Mouse (Mus musculus): Measurements from ENCODE around the gene Iqcc. TPM values are rescaled to one million over a fixed set of nuclear protein-coding genes. Genes with fewer than 3 reads are reported as not detected.

Iqcc gene
- polyA plus RNA-seq, 1 experiment from 2014 or later = 23.5 TPM

DNA sequence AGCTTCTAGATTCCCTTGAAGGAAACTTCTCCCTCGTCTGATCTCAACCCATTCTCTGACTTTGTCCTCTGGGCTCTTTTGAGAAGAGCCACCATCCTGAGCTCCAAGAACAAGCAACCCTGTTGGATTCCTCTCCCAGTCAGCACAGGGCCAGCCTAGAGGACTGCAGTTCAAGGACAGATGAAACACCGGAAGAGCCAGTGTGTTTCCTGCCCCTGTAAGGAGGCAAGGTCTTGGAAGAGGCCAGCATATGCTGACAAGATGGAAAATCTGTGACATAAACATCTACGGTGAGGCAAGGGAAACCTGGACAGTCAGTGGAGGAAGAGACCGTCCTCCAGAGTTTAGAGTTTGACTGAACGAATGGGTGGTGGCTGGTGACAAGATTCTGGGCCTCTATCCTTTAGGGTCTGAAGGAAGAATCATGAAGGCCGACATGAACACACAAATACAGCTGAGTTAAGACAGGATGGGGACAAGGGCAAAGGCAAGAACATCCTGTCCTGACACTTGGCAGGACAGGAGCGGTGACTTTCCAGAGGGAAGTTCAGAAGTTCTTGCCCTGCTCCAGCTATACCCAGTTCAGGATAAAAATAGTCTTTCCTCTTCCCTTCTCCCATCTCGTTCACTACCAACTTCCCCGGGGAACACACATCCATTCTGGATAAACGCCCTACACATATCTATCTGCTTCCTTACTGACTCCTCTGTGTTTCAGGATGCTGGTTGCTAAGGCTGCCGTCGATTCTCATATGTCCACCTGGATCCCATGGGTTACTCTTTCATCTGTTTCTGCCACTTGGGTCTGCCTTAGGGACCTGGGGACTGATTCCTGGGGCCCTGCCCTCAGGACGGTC lies 46.4 kb downstream of the Iqcc start:
- WGBS = 77% methylated on average over 13 of the region's 13 CpGs
- no peak for DNase-seq (ENCODE audit: low spot score)
- H3K4me3 ChIP-seq (ENCODE audit: low read depth, low read length) = no peak overlapping the region

DNA sequence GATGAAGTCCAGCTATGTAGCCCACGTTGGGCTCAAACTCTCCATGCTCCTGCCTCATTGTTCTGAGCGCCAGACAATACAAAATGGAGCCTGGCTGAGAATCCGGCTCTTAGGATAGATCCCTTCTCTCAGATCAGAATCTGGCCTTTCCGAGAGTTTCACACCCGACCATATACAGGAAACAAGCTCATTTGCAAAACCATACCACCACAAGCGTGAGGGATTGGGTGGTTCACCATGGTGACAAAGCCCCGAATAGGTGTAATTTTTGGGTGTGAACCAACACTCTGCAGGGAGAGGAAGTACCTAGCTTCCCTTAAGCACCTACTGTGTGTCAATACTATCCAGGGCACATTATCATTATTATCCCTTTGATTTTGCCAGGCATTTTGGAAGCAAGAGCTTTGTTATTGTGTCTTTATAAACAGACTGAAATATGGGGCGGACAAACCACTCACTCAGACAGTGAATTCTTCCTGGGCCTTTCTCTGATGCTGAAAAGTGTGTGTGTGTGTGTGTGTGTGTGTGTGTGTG lies 47.3 kb downstream of the Iqcc start:
- no peak overlapping the region for H3K27ac ChIP-seq (replicated peaks; ENCODE audit: low read depth, low read length)
- WGBS = 75% methylated on average over 8 of the region's 8 CpGs
- H3K9me3 ChIP-seq (replicated peaks; ENCODE audit: control insufficient read depth, low read length) = no peaks in the 10 kb centered on the region
- no peaks in the 10 kb centered on the region for H3K4me1 ChIP-seq (ENCODE audit: control insufficient read depth, insufficient read depth, low read length)
- H3K4me2 ChIP-seq (ENCODE audit: low read depth, low read length) = no peak overlapping the region
- no peak overlapping the region for H3K4me3 ChIP-seq (ENCODE audit: low read depth, low read length)
- H3K27me3 ChIP-seq (ENCODE audit: control insufficient read depth, insufficient read depth, low read length) = no peaks in the 10 kb centered on the region
- DNase-seq (ENCODE audit: low spot score) (no peak), ATAC-seq (replicated peaks; ENCODE audit: insufficient number of reproducible peaks, low FRiP score, low TSS enrichment, low read depth) (no peak)
- no peaks in the 10 kb centered on the region for H3K36me3 ChIP-seq (replicated peaks; ENCODE audit: control insufficient read depth, insufficient read depth, low read depth, low read length)
- H3K9ac ChIP-seq (replicated peaks; ENCODE audit: low read length) = no peak overlapping the region

More for the DNA sequence above, 46.4 kb downstream of the Iqcc start:
- no peaks in the 10 kb centered on the region for H3K27me3 ChIP-seq (ENCODE audit: control insufficient read depth, insufficient read depth, low read length)
- H3K9me3 ChIP-seq (replicated peaks; ENCODE audit: control insufficient read depth, low read length) = no peaks in the 10 kb centered on the region
- no peak overlapping the region for H3K27ac ChIP-seq (replicated peaks; ENCODE audit: low read depth, low read length)
- H3K9ac ChIP-seq (replicated peaks; ENCODE audit: low read length) = no peak overlapping the region
- H3K36me3 ChIP-seq (replicated peaks; ENCODE audit: control insufficient read depth, insufficient read depth, low read depth, low read length) = no peaks in the 10 kb centered on the region
- no peaks in the 10 kb centered on the region for H3K4me1 ChIP-seq (ENCODE audit: control insufficient read depth, insufficient read depth, low read length)
- no peak overlapping the region for H3K4me2 ChIP-seq (ENCODE audit: low read depth, low read length)
- no peak for ATAC-seq (replicated peaks; ENCODE audit: insufficient number of reproducible peaks, low FRiP score, low TSS enrichment, low read depth)

DNA sequence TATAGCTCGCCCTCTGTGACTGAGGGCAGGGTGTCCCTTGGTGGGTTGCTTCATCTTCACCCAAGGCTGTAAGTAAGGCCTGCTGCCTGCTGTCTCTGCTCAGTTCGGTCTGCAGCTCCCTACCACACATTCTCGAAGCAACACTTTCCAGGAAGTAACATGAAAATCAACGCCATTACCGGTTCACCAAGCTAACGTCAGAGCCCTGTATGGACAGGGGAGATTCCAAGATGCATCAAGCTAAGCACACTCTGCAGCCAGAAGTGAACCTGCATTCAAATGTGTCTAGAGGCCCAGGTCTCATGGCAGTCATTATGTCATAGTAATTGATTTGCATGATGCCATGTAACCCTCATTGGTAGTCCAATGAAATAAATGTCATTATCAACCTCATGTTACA lies 48.9 kb downstream of the Iqcc start:
- Histone ChIP-seq H3K9me3 (replicated peaks; ENCODE audit: control insufficient read depth, low read length) (no peaks in the 10 kb centered on the region), H3K36me3 (replicated peaks; ENCODE audit: control insufficient read depth, insufficient read depth, low read depth, low read length) (no peaks in the 10 kb centered on the region), H3K27ac (replicated peaks; ENCODE audit: low read depth, low read length) (no peak overlapping the region), H3K9ac (replicated peaks; ENCODE audit: low read length) (no peak overlapping the region), H3K27me3 (ENCODE audit: control insufficient read depth, insufficient read depth, low read length) (no peaks in the 10 kb centered on the region), H3K4me3 (ENCODE audit: low read depth, low read length) (no peak overlapping the region), H3K4me2 (ENCODE audit: low read depth, low read length) (no peak overlapping the region), H3K4me1 (ENCODE audit: control insufficient read depth, insufficient read depth, low read length) (no peaks in the 10 kb centered on the region)
- no peak for ATAC-seq (replicated peaks; ENCODE audit: insufficient number of reproducible peaks, low FRiP score, low TSS enrichment, low read depth)
- 89% methylated on average over 6 of the region's 6 CpGs for WGBS
- no peak for DNase-seq (ENCODE audit: low spot score)

DNA sequence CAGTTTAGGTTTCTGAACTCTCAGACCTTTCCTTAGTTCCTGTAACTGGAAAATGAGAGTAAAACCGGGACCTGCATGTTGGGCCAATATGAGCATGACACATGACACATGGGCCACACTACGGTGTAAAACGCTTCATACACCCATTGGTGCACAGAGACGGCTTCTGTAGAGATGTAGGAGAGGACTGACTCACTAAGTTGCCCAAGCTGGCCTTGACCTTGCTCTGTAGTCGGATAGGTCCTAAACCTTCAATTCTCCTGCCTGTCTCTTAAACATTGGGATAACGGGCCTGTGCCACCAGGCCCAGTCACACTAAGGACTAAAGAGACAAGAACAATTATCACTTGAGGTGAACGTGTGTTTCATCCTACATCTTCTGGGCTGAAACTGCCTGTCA lies 50.5 kb downstream of the Iqcc start:
- no peaks in the 10 kb centered on the region for H3K4me1 ChIP-seq (ENCODE audit: control insufficient read depth, insufficient read depth, low read length)
- no peak overlapping the region for H3K4me3 ChIP-seq (ENCODE audit: low read depth, low read length)
- no peaks in the 10 kb centered on the region for H3K36me3 ChIP-seq (replicated peaks; ENCODE audit: control insufficient read depth, insufficient read depth, low read depth, low read length)
- no peak overlapping the region for H3K27ac ChIP-seq (replicated peaks; ENCODE audit: low read depth, low read length)
- ATAC-seq (replicated peaks; ENCODE audit: insufficient number of reproducible peaks, low FRiP score, low TSS enrichment, low read depth) = no peak
- H3K27me3 ChIP-seq (ENCODE audit: control insufficient read depth, insufficient read depth, low read length) = no peaks in the 10 kb centered on the region
- H3K4me2 ChIP-seq (ENCODE audit: low read depth, low read length) = no peak overlapping the region
- WGBS = 92% methylated on average over 7 of the region's 7 CpGs
- no peak overlapping the region for H3K9ac ChIP-seq (replicated peaks; ENCODE audit: low read length)
- no peaks in the 10 kb centered on the region for H3K9me3 ChIP-seq (replicated peaks; ENCODE audit: control insufficient read depth, low read length)
- DNase-seq (ENCODE audit: low spot score) = no peak

DNA sequence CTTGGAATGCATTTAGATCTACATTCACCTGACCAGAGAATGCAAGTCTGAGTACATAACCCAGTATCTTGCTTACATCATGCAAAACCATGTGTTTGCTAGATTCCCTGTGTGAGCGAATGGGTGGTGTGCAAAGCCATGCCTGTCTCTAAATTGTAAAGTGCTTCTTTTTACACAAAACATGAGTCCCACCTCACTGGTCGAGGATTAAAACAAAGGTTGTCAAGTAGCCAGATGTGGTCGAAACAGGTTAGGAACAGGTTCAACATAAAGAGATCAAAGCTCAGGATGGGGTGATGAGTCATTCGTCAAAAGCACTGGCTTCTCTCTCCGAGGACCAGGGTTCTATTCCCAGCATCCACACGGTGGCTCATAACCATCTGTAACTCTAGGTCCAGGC lies 53.8 kb downstream of the Iqcc start:
- no peak for DNase-seq (ENCODE audit: low spot score)
- Histone ChIP-seq H3K9ac (replicated peaks; ENCODE audit: low read length) (no peak overlapping the region), H3K9me3 (replicated peaks; ENCODE audit: control insufficient read depth, low read length) (no peaks in the 10 kb centered on the region), H3K4me1 (ENCODE audit: control insufficient read depth, insufficient read depth, low read length) (no peaks in the 10 kb centered on the region), H3K27me3 (ENCODE audit: control insufficient read depth, insufficient read depth, low read length) (no peaks in the 10 kb centered on the region), H3K4me2 (ENCODE audit: low read depth, low read length) (no peak overlapping the region), H3K4me3 (ENCODE audit: low read depth, low read length) (no peak overlapping the region), H3K36me3 (replicated peaks; ENCODE audit: control insufficient read depth, insufficient read depth, low read depth, low read length) (no peaks in the 10 kb centered on the region), H3K27ac (replicated peaks; ENCODE audit: low read depth, low read length) (no peak overlapping the region)
- 82% methylated on average over 6 of the region's 6 CpGs for WGBS
- no peak for ATAC-seq (replicated peaks; ENCODE audit: insufficient number of reproducible peaks, low FRiP score, low TSS enrichment, low read depth)

Other genes starting within 250 kb of the Iqcc start
- gene Zbtb8a, start 241.0 kb downstream of the Iqcc start, polyA plus RNA-seq (2014; fragmentation: Nextera tagmentation; extraction: Ambion mirVana) = 6.5 and 7.2 TPM in 2 replicates
- gene Zbtb8b, start 178.2 kb downstream of the Iqcc start, polyA plus RNA-seq (2014; fragmentation: Nextera tagmentation; extraction: Ambion mirVana) = 2.4 and 2.8 TPM in 2 replicates
- 21.2 and 22.0 TPM in 2 replicates for gene Bsdc1, start 157.5 kb downstream of the Iqcc start, polyA plus RNA-seq (2014; fragmentation: Nextera tagmentation; extraction: Ambion mirVana)
- not detected in 2 replicates for gene Tssk3, start 128.1 kb downstream of the Iqcc start, polyA plus RNA-seq (2014; fragmentation: Nextera tagmentation; extraction: Ambion mirVana)
- not detected in 2 replicates for gene Fam229a, start 127.9 kb downstream of the Iqcc start, polyA plus RNA-seq (2014; fragmentation: Nextera tagmentation; extraction: Ambion mirVana)
- gene Marcksl1, start 105.5 kb downstream of the Iqcc start, polyA plus RNA-seq (2014; fragmentation: Nextera tagmentation; extraction: Ambion mirVana) = 1,559 and 1,563 TPM in 2 replicates
- gene Hdac1, start 76.4 kb downstream of the Iqcc start, polyA plus RNA-seq (2014; fragmentation: Nextera tagmentation; extraction: Ambion mirVana) = 271 and 273 TPM in 2 replicates
- gene Lck, start 45.5 kb downstream of the Iqcc start, polyA plus RNA-seq (2014; fragmentation: Nextera tagmentation; extraction: Ambion mirVana) = 11.3 and 14.2 TPM in 2 replicates
- gene Fam167b, start 40.5 kb downstream of the Iqcc start, polyA plus RNA-seq (2014; fragmentation: Nextera tagmentation; extraction: Ambion mirVana) = 2.9 and 3.2 TPM in 2 replicates
- gene Eif3i, start 18.5 kb downstream of the Iqcc start, polyA plus RNA-seq (2014; fragmentation: Nextera tagmentation; extraction: Ambion mirVana) = 284 and 293 TPM in 2 replicates
- 163 and 195 TPM in 2 replicates for gene Tmem234, start 18.4 kb downstream of the Iqcc start, polyA plus RNA-seq (2014; fragmentation: Nextera tagmentation; extraction: Ambion mirVana)
- gene Dcdc2b, start 4.8 kb downstream of the Iqcc start, polyA plus RNA-seq (2014; fragmentation: Nextera tagmentation; extraction: Ambion mirVana) = 1.2 and 1.9 TPM in 2 replicates
- 55.8 and 58.8 TPM in 2 replicates for gene Ccdc28b, start 4.8 kb upstream of the Iqcc start, polyA plus RNA-seq (2014; fragmentation: Nextera tagmentation; extraction: Ambion mirVana)
- gene Txlna, start 22.0 kb upstream of the Iqcc start, polyA plus RNA-seq (2014; fragmentation: Nextera tagmentation; extraction: Ambion mirVana) = 100 and 101 TPM in 2 replicates
- gene Kpna6, start 53.7 kb upstream of the Iqcc start, polyA plus RNA-seq (2014; fragmentation: Nextera tagmentation; extraction: Ambion mirVana) = 12.5 and 13.3 TPM in 2 replicates
- 29.1 and 38.6 TPM in 2 replicates for gene Tmem39b, start 77.7 kb upstream of the Iqcc start, polyA plus RNA-seq (2014; fragmentation: Nextera tagmentation; extraction: Ambion mirVana)
- 175 and 193 TPM in 2 replicates for gene Khdrbs1, start 123.2 kb upstream of the Iqcc start, polyA plus RNA-seq (2014; fragmentation: Nextera tagmentation; extraction: Ambion mirVana)
- 325 and 376 TPM in 2 replicates for gene Ptp4a2, start 192.1 kb upstream of the Iqcc start, polyA plus RNA-seq (2014; fragmentation: Nextera tagmentation; extraction: Ambion mirVana)